Mouse (Mus musculus): ENCODE results near the gene D330045A20Rik.
"Not testable (repeated sequence)": the region's sequence is repeated elsewhere in the genome, so short reads cannot be mapped to it uniquely, and the experiment has no call there.

The D330045A20Rik gene

GRCm38 (mm10) chrX:139583616-139584015 is 103.4 kb downstream of the D330045A20Rik start:
- DNase-seq = no peak

DNA sequence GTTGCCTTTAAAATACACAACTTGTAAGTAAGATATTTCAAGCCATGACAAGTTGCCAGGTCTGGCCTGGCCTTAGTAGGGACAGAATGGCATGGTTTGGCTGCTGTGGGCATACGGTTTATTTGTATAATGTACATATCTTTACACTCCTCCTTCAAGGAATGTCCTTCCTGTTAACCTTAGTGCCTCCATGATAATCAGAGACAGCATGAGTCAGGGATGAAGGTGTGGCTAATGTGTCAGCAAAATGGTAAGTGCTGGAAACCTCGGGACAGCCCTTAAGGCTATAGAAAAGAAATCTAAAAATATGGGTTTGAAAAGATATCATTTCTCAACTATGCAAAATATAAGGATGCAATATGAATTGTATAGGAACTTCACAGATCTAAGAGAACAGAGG is 106.5 kb downstream of the D330045A20Rik start:
- DNase-seq = not testable (repeated sequence)

DNA sequence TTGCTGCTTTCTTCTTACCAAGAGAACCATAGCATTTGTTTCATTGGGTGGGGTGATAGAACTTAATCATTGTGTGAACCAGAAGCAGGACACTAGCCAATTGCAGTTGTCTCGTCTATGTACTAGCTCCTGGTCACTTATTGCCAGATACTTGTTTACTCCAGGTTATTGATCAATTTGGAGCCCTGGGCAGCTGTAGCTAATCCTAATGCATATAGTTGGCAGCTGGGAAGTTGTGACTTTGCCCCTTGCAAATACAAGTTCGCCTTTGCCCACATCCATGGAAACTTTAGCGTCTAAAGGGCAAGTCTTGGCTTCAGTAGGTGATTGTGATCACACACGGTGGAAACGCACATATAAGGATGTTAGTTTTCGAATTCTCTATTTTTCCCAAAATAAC is 116.2 kb downstream of the D330045A20Rik start:
- no peak for DNase-seq
